Mouse (Mus musculus) activated CD4-positive, CD25-positive, alpha-beta regulatory T cell (primary cell): ENCODE measurements around the gene Lsm14a. TPM values are rescaled to one million over a fixed set of nuclear protein-coding genes. Genes with fewer than 3 reads are reported as not detected.

ENCODE experiments used
- polyA plus RNA-seq, 2 experiments: library from polyadenylated mRNA; unstranded; fragments of 100-300 nt; shearing (Covaris generic); gene quantifications; one replicate each; pipeline ENCODE4 v1.2.1; 2017

The Lsm14a gene
- 100 to 1,000 TPM; 204 to 212 TPM for polyA plus RNA-seq

GRCm38 (mm10) chr7:34393215-34393614 is at the start of gene Lsm14a:
Gene Lsm14a, minus strand, starts transcription at chr7:34393315.

GRCm38 (mm10) chr7:34313443-34313875 is 79.7 kb downstream of the Lsm14a start, which contains the start of gene 4931406P16Rik:
Gene 4931406P16Rik, minus strand, starts transcription at chr7:34313551.

Other genes with a start within 250 kb of the Lsm14a start
- gene Uba2, start 223.7 kb downstream of the Lsm14a start, polyA plus RNA-seq, result 100 to 1,000 TPM; 132 to 139 TPM
- 10 to 100 TPM; 39.3 to 50.2 TPM for gene Pdcd2l, start 196.7 kb downstream of the Lsm14a start, polyA plus RNA-seq
- 100 to 1,000 TPM; 289 to 354 TPM for gene Gpi1, start 163.0 kb downstream of the Lsm14a start, polyA plus RNA-seq
- gene Gm6096, start 142.3 kb downstream of the Lsm14a start, polyA plus RNA-seq, result under 1 TPM in 1 of 2 experiments, not detected in 1; 0.57 TPM
- 10 to 100 TPM; 19.1 to 19.5 TPM for gene 4931406P16Rik, start 79.8 kb downstream of the Lsm14a start, polyA plus RNA-seq